Mouse (Mus musculus): ENCODE measurements around the gene Klhdc8b.
A peak's percentile ranks its signal among the peaks of the same experiment; 100 is the strongest.

Gene Klhdc8b

GRCm38 (mm10) chr9:108461181-108461631 is at the start of gene Klhdc8b:
Klhdc8b (minus strand) TSS chr9:108461581.
- DNase-seq = peak in 1 of 2 experiments; percentile 28

- no peak for DNase-seq
Observed at GRCm38 (mm10) chr9:108508776-108509175, 47.4 kb upstream of the Klhdc8b start.

- DNase-seq = peak; percentile 96
Observed at GRCm38 (mm10) chr9:108507619-108508434, 46.4 kb upstream of the Klhdc8b start, which contains the start of gene Qars. Qars (plus strand) TSS chr9:108507706.

- no peak for DNase-seq
Observed at GRCm38 (mm10) chr9:108506901-108507300, 45.5 kb upstream of the Klhdc8b start.

GRCm38 (mm10) chr9:108499943-108500342 is 38.6 kb upstream of the Klhdc8b start:
- DNase-seq = no peak

- DNase-seq = no peak
Observed at GRCm38 (mm10) chr9:108499231-108499630, 37.9 kb upstream of the Klhdc8b start.

GRCm38 (mm10) chr9:108494905-108495304 is 33.5 kb upstream of the Klhdc8b start:
- DNase-seq = no peak

GRCm38 (mm10) chr9:108494146-108494825 is 32.9 kb upstream of the Klhdc8b start:
- no peak for DNase-seq

GRCm38 (mm10) chr9:108493246-108493645 is 31.9 kb upstream of the Klhdc8b start:
- DNase-seq = no peak

- DNase-seq = peak in 1 of 2 experiments; percentile 45
Observed at GRCm38 (mm10) chr9:108492043-108492750, 30.8 kb upstream of the Klhdc8b start.

GRCm38 (mm10) chr9:108491286-108491580 is 29.9 kb upstream of the Klhdc8b start:
- DNase-seq = no peak

- peak; percentile 97 to 98 for DNase-seq
Observed at GRCm38 (mm10) chr9:108490559-108491285, 29.3 kb upstream of the Klhdc8b start, which contains the start of gene Usp19. Usp19 (plus strand) TSS chr9:108490602.

GRCm38 (mm10) chr9:108489702-108490558 is 28.5 kb upstream of the Klhdc8b start:
- peak in 1 of 2 experiments; percentile 38 for DNase-seq

- DNase-seq = no peak
Observed at GRCm38 (mm10) chr9:108489215-108489614, 27.8 kb upstream of the Klhdc8b start.

- DNase-seq = no peak
Observed at GRCm38 (mm10) chr9:108488403-108488802, 27.0 kb upstream of the Klhdc8b start.

GRCm38 (mm10) chr9:108486973-108487530 is 25.7 kb upstream of the Klhdc8b start:
- no peak for DNase-seq

GRCm38 (mm10) chr9:108485301-108485875 is 24.0 kb upstream of the Klhdc8b start:
- no peak for DNase-seq

GRCm38 (mm10) chr9:108484021-108484420 is 22.6 kb upstream of the Klhdc8b start:
- no peak for DNase-seq

- DNase-seq = no peak
Observed at GRCm38 (mm10) chr9:108483051-108483790, 21.8 kb upstream of the Klhdc8b start.
